Mouse (Mus musculus) limb, embryonic 14.5 days (tissue): ENCODE data around the gene Bcl11b. TPM values are rescaled to one million over a fixed set of nuclear protein-coding genes. Genes with fewer than 3 reads are reported as not detected.

Experiments
- ATAC-seq: fragments of 200-750 bp; cut with Nextera tagmentation; 2 replicates; pipeline ENCODE4 v1.8.0; 2017; ENCODE audit warnings: low read depth, moderate number of reproducible peaks, moderate TSS enrichment; ENCODE audit not compliant: low FRiP score
- DNase-seq: peaks from one replicate; pipeline ENCODE4 v3.0.0-alpha.2; 2015; ENCODE audit warnings: low spot score
- H3K27ac ChIP-seq: fragments of 300-500 bp; sonication (generic); replicated peaks from 2 replicates; pipeline ENCODE4 v1.5.1; 2014; ENCODE audit warnings: low read depth, mild to moderate bottlenecking, low read length, moderate library complexity, mixed read lengths
- H3K27me3 ChIP-seq: fragments of 300-500 bp; sonication (generic); 2 replicates; pipeline ENCODE4 v1.6.1; 2014; ENCODE audit warnings: low read length, mixed read lengths; ENCODE audit not compliant: control insufficient read depth, insufficient read depth
- H3K36me3 ChIP-seq: fragments of 300-500 bp; sonication (generic); 2 replicates; pipeline ENCODE4 v1.6.1; 2014; ENCODE audit warnings: mild to moderate bottlenecking, low read length, moderate library complexity, mixed read lengths; ENCODE audit not compliant: control insufficient read depth, insufficient read depth
- H3K4me1 ChIP-seq: fragments of 300-500 bp; sonication (generic); 2 replicates; pipeline ENCODE4 v1.6.1; 2014; ENCODE audit warnings: antibody characterized with exemption, low read length, mixed read lengths; ENCODE audit not compliant: control insufficient read depth, insufficient read depth
- H3K4me2 ChIP-seq: fragments of 300-500 bp; sonication (generic); replicated peaks from 2 replicates; pipeline ENCODE4 v1.6.1; 2014; ENCODE audit warnings: low read depth, mild to moderate bottlenecking, low read length, moderate library complexity; ENCODE audit not compliant: severe bottlenecking
- H3K4me3 ChIP-seq: fragments of 300-500 bp; sonication (generic); replicated peaks from 2 replicates; pipeline ENCODE4 v1.5.1; 2014; ENCODE audit warnings: low read length
- H3K9ac ChIP-seq: fragments of 300-500 bp; sonication (generic); 2 replicates; pipeline ENCODE4 v1.6.1; 2014; ENCODE audit warnings: mild to moderate bottlenecking, low read depth, low read length, moderate library complexity; ENCODE audit not compliant: severe bottlenecking
- H3K9me3 ChIP-seq: fragments of 300-500 bp; sonication (generic); 2 replicates; pipeline ENCODE4 v1.6.1; 2016; ENCODE audit warnings: low read length; ENCODE audit not compliant: control insufficient read depth
- POLR2A ChIP-seq: fragments of 200-500 bp; IDR thresholded peaks from 2 replicates; pipeline ENCODE4 v1.8.0; 2012; ENCODE audit warnings: inconsistent platforms, mild to moderate bottlenecking, moderate library complexity, borderline replicate concordance; ENCODE audit not compliant: insufficient read depth, insufficient read length; ENCODE audit errors: extremely low read depth
- WGBS: fragments of 180-500 bp; shearing (Covaris S2); extraction: QIAGEN DNeasy Blood & Tissue Kit; methylation state at CpG from one replicate; pipeline ENCODE4 v1.1.7; 2014; 5-methylcytosine and 5-hydroxymethylcytosine counted together
- polyA plus RNA-seq, 2 experiments: library from polyadenylated mRNA; depleted of rRNA in 1 of 2; stranded (reverse) in 1 of 2; unstranded in 1 of 2; fragments of >200 nt; fragmentation: Nextera tagmentation in 1 of 2; extraction: Ambion mirVana in 1 of 2; gene quantifications; 2 replicates each; pipeline versions ENCODE4 v1.2.1 to v1.2.3; 2012 to 2014

The Bcl11b gene
- polyA plus RNA-seq, 2 experiments = 16.0 to 26.7 TPM

DNA sequence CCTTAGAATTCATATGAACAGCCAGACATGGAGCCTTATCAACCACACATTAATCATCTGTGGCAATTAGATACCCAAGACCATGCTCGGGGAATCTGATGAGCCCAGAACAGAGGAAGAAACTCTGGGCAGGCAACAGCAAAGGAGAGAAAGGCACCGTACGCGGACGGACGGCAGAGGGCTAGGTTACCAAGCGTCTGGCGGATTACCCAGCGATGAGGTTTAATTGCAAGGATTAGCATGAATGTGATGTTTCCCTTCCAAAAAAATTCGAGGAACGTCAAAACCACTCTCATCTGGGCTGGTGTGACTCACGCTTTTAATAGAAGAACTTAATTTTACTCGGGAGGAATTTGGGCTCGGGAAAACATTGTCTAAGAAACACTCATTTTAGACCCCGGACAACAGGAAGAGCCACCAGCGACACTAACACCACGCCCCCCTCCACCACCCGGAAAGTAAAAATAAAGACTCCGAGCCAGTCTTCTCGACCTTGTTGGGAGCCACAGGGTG lies 52.7 kb downstream of the Bcl11b start:
- 37% methylated on average over 20 of the region's 20 CpGs for WGBS

DNA sequence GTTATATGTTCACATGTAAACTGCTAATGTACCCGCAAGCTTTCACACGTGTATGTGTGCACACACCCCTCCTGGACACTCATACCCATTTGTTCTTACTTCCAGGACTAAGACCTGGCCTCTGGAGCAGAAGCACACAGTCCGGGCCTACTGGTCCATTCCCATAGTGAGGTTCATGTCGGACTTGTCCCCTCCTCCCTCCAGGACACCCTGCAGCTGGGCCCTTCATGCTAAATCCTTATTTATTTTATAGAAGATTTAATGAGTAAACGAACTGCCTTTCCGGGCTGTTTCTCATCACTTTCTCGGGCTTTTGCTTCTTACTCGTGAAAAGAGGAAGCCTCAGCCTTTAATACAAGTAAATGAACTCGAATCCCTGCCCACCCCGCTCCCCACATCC lies 54.0 kb downstream of the Bcl11b start:
- Histone ChIP-seq H3K4me2 (no peak overlapping the region), H3K4me3 (no peak overlapping the region), H3K4me1 (peaks cover 47% of the 10 kb centered on the region), H3K27ac (no peak overlapping the region), H3K9me3 (no peaks in the 10 kb centered on the region), H3K36me3 (no peaks in the 10 kb centered on the region), H3K9ac (no peak overlapping the region), H3K27me3 (no peaks in the 10 kb centered on the region)
- ATAC-seq (no peak), DNase-seq (no peak)
- TF ChIP-seq POLR2A = no peak
- WGBS = 58% methylated on average over 10 of the region's 10 CpGs

More for the DNA sequence above, 52.7 kb downstream of the Bcl11b start:
- no peaks in the 10 kb centered on the region for H3K9me3 ChIP-seq
- no peak for ATAC-seq
- TF ChIP-seq POLR2A = no peak
- H3K36me3 ChIP-seq = no peaks in the 10 kb centered on the region
- no peak overlapping the region for H3K27ac ChIP-seq
- H3K4me1 ChIP-seq = peaks cover 56% of the 10 kb centered on the region
- no peak overlapping the region for H3K4me3 ChIP-seq
- no peaks in the 10 kb centered on the region for H3K27me3 ChIP-seq
- no peak overlapping the region for H3K9ac ChIP-seq
- peak; percentile 47 for DNase-seq
- H3K4me2 ChIP-seq = peak overlapping the region; percentile 27

DNA sequence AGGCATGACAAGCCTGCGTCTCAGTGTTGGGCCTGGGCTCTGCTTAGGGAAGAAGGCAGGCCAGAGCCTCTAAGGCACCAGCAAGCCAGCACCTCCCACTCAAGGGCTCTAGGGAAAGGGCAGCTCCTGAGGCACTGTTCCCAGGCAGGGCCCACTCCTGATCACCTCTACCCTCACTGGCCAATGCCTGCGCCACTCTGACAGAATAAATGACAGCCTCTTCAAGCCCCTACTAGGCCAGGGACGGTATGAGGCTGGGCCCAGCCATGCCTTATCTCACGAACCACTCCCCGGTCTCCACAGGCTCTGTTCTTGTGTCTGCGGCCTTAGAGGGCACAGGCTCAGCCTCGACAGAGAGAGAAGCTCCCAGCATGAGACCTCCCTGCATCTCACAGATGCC lies 61.3 kb downstream of the Bcl11b start:
- Histone ChIP-seq H3K4me2 (no peak overlapping the region), H3K27me3 (no peaks in the 10 kb centered on the region), H3K9me3 (no peaks in the 10 kb centered on the region), H3K9ac (no peak overlapping the region), H3K27ac (no peak overlapping the region), H3K4me3 (no peak overlapping the region), H3K36me3 (no peaks in the 10 kb centered on the region), H3K4me1 (no peaks in the 10 kb centered on the region)
- TF ChIP-seq POLR2A = no peak
- WGBS = 83% methylated on average over 7 of the region's 7 CpGs
- DNase-seq (no peak), ATAC-seq (no peak)

DNA sequence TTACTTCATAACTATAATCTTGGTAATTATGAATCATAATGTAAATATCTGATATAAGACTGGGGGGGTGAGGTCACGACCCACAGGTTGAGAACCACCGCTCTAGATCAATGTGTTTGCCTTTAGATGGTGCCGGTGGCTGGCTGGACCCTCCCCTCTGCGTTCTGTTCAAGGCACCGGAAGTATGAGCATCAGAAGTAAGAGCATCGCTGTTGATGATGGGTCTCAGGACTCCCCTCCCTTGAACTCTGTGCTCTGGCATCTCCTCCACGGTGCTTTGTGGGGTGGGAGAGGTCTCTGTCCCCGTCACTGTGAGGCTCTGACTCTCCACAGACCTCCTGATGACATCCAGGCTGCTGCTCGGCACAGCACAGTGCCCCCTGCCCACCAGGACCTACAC lies 62.6 kb downstream of the Bcl11b start:
- no peak for DNase-seq
- H3K4me3 ChIP-seq = no peak overlapping the region
- no peak overlapping the region for H3K4me2 ChIP-seq
- H3K4me1 ChIP-seq = no peaks in the 10 kb centered on the region
- H3K27ac ChIP-seq = no peak overlapping the region
- no peaks in the 10 kb centered on the region for H3K27me3 ChIP-seq
- 97% methylated on average over 9 of the region's 9 CpGs for WGBS
- no peak overlapping the region for H3K9ac ChIP-seq
- H3K9me3 ChIP-seq = no peaks in the 10 kb centered on the region
- TF ChIP-seq POLR2A = no peak
- H3K36me3 ChIP-seq = no peaks in the 10 kb centered on the region
- no peak for ATAC-seq

DNA sequence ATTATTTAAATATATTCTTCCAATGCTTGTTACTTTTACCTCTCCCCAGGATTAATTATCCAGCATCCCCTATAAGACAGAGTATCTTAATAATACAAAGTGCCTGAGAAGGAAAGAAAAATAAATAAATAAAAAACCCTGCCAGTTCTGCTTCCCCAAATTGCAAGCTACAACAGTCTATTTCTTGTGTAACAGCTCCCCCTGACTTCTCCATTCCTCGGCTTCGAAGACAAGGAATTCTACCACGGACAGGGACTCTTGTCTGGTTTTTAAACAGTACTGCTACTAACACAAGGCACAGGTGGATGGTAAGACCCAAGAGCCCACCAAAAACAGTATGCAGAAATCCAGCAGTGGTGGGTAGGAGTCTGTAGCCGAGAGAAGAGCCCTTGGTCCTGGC lies 64.2 kb downstream of the Bcl11b start:
- peaks cover 4% of the 10 kb centered on the region for H3K4me1 ChIP-seq
- H3K27ac ChIP-seq = no peak overlapping the region
- H3K9ac ChIP-seq = no peak overlapping the region
- H3K4me3 ChIP-seq = no peak overlapping the region
- H3K36me3 ChIP-seq = no peaks in the 10 kb centered on the region
- no peak for TF ChIP-seq POLR2A
- WGBS = 70% methylated on average over 4 of the region's 4 CpGs
- no peak for DNase-seq
- no peak for ATAC-seq
- no peak overlapping the region for H3K4me2 ChIP-seq
- H3K27me3 ChIP-seq = no peaks in the 10 kb centered on the region
- no peaks in the 10 kb centered on the region for H3K9me3 ChIP-seq

DNA sequence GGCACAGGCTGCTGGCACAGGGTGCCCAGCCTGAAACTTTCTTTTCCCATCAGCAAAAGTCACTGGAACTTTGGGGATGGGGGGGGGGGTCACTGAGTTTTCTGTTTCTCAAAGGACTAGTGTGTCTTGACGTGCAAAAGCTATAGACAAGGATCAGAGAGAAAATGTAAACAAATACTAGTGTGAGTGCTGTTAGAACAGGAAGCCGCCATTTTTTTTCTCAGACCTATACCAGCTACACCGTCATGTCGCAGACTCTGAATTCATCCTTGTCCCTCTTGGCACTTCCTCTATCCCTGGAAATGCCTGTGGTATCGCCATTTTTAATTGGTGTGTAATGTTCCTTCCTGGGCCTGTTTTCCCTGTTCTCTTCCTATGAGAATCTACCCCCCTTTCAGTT lies 66.4 kb downstream of the Bcl11b start:
- peaks cover 12% of the 10 kb centered on the region for H3K4me1 ChIP-seq
- ATAC-seq (no peak), DNase-seq (no peak)
- H3K36me3 ChIP-seq = no peaks in the 10 kb centered on the region
- no peak overlapping the region for H3K27ac ChIP-seq
- no peak overlapping the region for H3K4me3 ChIP-seq
- no peaks in the 10 kb centered on the region for H3K27me3 ChIP-seq
- no peaks in the 10 kb centered on the region for H3K9me3 ChIP-seq
- TF ChIP-seq POLR2A = no peak
- H3K9ac ChIP-seq = no peak overlapping the region
- WGBS = 88% methylated on average over 5 of the region's 5 CpGs
- H3K4me2 ChIP-seq = no peak overlapping the region
